Mouse (Mus musculus): ENCODE measurements at regions not wholly inside any gene's neighbourhood (a gene's known extent, or its start where the extent isn't known, plus 50 kb on each side); places are given as distances from the start of the nearest gene placed in this dataset.

- no peak for TF ChIP-seq CTCF (IDR thresholded peaks at IDR 0.05; ENCODE audit: low read depth, low read length)
- no peak for TF ChIP-seq POLR2A (IDR thresholded peaks at IDR 0.05; ENCODE audit: borderline replicate concordance, low read depth, low read length)
Measured at GRCm38 (mm10) chr5:106295993-106296392, 162.0 kb downstream of the Barhl2 start.
